Mouse (Mus musculus): ENCODE results near the gene Selenos. TPM values are rescaled to one million over a fixed set of nuclear protein-coding genes. Genes with fewer than 3 reads are reported as not detected.
"Not testable (repeated sequence)": the region's sequence is repeated elsewhere in the genome, so short reads cannot be mapped to it uniquely, and the experiment has no call there.

Gene Selenos
- polyA plus RNA-seq, 1 experiment from 2014 or later, result 96.6 TPM

- WGBS, result 53% methylated on average over 17 of the region's 17 CpGs
- no peak overlapping the region for H3K4me3 ChIP-seq (ENCODE audit: low read length)
- no peaks in the 10 kb centered on the region for H3K27me3 ChIP-seq (ENCODE audit: control insufficient read depth, insufficient read depth, low read length)
- no peaks in the 10 kb centered on the region for H3K9me3 ChIP-seq (ENCODE audit: control insufficient read depth, low read length)
- H3K36me3 ChIP-seq (ENCODE audit: control insufficient read depth, insufficient read depth, low read length), result no peaks in the 10 kb centered on the region
- no peak overlapping the region for H3K27ac ChIP-seq (ENCODE audit: low read depth, low read length)
- H3K4me2 ChIP-seq (replicated peaks; ENCODE audit: low read depth, low read length), result no peak overlapping the region
- peak overlapping the region; percentile 34; the same call in 1 of the 2 replicates for H3K9ac ChIP-seq (ENCODE audit: low read depth, low read length)
- no peak for ATAC-seq (ENCODE audit: low FRiP score, low TSS enrichment)
- H3K4me1 ChIP-seq (ENCODE audit: control insufficient read depth, insufficient read depth, low read length), result peaks cover 5% of the 10 kb centered on the region; the same call in 1 of the 2 replicates
Observed at GRCm38 (mm10) chr7:66046921-66047918, 32.2 kb upstream of the Selenos start.

DNA sequence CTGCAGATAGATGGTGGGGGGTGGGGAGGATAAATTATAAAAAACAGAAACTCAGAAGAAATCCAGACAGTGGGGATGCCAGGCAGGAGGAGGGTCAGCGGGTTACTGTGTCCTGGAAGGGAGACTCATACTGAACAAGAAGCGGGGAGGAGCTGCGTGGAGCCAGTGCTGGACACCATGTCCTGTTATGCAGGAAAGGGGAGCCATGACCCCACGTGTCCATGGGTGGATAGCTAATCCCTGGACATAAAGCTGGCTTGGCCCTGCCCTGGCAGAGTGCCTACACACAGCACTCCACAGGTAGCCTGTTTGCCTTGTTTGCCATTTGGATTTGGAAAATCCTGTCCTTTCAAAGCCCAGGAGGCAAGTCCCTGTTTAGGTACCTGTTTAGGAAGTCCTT is 31.5 kb upstream of the Selenos start:
- no peak for ATAC-seq (ENCODE audit: low FRiP score, low TSS enrichment)
- peaks cover 5% of the 10 kb centered on the region; the same call in 1 of the 2 replicates for H3K4me1 ChIP-seq (ENCODE audit: control insufficient read depth, insufficient read depth, low read length)
- no peak overlapping the region for H3K4me3 ChIP-seq (ENCODE audit: low read length)
- no peak overlapping the region for H3K4me2 ChIP-seq (replicated peaks; ENCODE audit: low read depth, low read length)
- no peaks in the 10 kb centered on the region for H3K9me3 ChIP-seq (ENCODE audit: control insufficient read depth, low read length)
- no peaks in the 10 kb centered on the region for H3K36me3 ChIP-seq (ENCODE audit: control insufficient read depth, insufficient read depth, low read length)
- no peak overlapping the region for H3K9ac ChIP-seq (ENCODE audit: low read depth, low read length)
- no peak overlapping the region for H3K27ac ChIP-seq (ENCODE audit: low read depth, low read length)
- 68% methylated on average over 4 of the region's 4 CpGs for WGBS
- no peaks in the 10 kb centered on the region for H3K27me3 ChIP-seq (ENCODE audit: control insufficient read depth, insufficient read depth, low read length)

GRCm38 (mm10) chr7:66048446-66049230 is 30.8 kb upstream of the Selenos start:
- no peak overlapping the region for H3K4me3 ChIP-seq (ENCODE audit: low read length)
- H3K27me3 ChIP-seq (ENCODE audit: control insufficient read depth, insufficient read depth, low read length), result no peaks in the 10 kb centered on the region
- peaks cover 5% of the 10 kb centered on the region; the same call in 1 of the 2 replicates for H3K4me1 ChIP-seq (ENCODE audit: control insufficient read depth, insufficient read depth, low read length)
- ATAC-seq (ENCODE audit: low FRiP score, low TSS enrichment), result no peak
- no peak overlapping the region for H3K4me2 ChIP-seq (replicated peaks; ENCODE audit: low read depth, low read length)
- no peaks in the 10 kb centered on the region for H3K36me3 ChIP-seq (ENCODE audit: control insufficient read depth, insufficient read depth, low read length)
- 87% methylated on average over 12 of the region's 12 CpGs for WGBS
- H3K9ac ChIP-seq (ENCODE audit: low read depth, low read length), result no peak overlapping the region
- no peak overlapping the region for H3K27ac ChIP-seq (ENCODE audit: low read depth, low read length)
- H3K9me3 ChIP-seq (ENCODE audit: control insufficient read depth, low read length), result no peaks in the 10 kb centered on the region

DNA sequence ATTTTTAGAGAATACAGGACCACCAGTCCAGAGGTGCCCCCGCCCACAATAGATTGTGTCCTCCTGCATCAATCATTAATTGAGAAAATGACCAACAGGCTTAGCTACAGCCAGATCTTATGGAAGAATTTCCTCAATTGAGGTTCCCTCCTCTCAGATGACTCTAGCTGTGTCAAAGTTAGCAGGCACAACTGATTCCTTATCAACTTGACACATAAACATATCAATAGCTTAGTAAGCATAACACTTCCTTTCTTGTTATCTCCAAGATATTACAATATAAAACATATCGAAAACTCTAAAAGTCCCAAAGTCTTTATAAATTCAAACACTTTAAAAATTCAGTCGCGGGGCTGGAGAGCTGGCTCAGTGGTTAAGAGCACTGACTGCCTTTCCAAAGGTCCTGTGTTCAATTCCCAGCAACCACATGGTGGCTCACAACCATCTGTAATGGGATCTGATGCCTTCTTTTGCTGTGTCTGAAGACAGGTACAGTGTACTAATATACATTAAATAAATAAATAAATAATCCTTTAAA is 25.4 kb upstream of the Selenos start:
- H3K27me3 ChIP-seq (ENCODE audit: control insufficient read depth, insufficient read depth, low read length), result no peaks in the 10 kb centered on the region
- no peak overlapping the region for H3K4me2 ChIP-seq (replicated peaks; ENCODE audit: low read depth, low read length)
- no peaks in the 10 kb centered on the region for H3K36me3 ChIP-seq (ENCODE audit: control insufficient read depth, insufficient read depth, low read length)
- H3K27ac ChIP-seq (ENCODE audit: low read depth, low read length), result no peak overlapping the region
- no peaks in the 10 kb centered on the region for H3K4me1 ChIP-seq (ENCODE audit: control insufficient read depth, insufficient read depth, low read length)
- no peak overlapping the region for H3K4me3 ChIP-seq (ENCODE audit: low read length)
- ATAC-seq (ENCODE audit: low FRiP score, low TSS enrichment), result no peak
- H3K9me3 ChIP-seq (ENCODE audit: control insufficient read depth, low read length), result no peaks in the 10 kb centered on the region
- 89% methylated on average over 4 of the region's 4 CpGs for WGBS
- H3K9ac ChIP-seq (ENCODE audit: low read depth, low read length), result no peak overlapping the region

DNA sequence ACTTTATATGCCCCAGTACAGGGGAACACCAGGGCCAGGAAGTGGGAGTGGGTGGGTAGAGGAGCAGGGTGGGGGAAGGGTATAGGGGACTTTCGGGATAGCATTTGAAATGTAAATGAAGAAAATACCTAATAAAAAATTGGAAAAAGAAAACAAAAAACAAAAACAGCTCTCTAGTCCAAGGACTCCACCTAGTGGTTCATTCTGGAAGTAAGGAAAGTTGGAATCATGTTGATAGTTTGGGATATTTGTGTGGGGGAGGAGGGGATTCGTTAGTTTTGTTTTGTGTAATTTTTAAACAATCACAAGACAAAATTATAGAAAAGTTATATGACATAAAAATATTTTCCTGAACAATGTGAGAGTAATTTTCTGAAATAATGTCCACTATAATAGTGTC is 24.1 kb upstream of the Selenos start:
- not testable (repeated sequence) for ATAC-seq (ENCODE audit: low FRiP score, low TSS enrichment); H3K27me3 ChIP-seq (ENCODE audit: control insufficient read depth, insufficient read depth, low read length); H3K4me1 ChIP-seq (ENCODE audit: control insufficient read depth, insufficient read depth, low read length); H3K36me3 ChIP-seq (ENCODE audit: control insufficient read depth, insufficient read depth, low read length); H3K4me3 ChIP-seq (ENCODE audit: low read length); H3K4me2 ChIP-seq (replicated peaks; ENCODE audit: low read depth, low read length); H3K27ac ChIP-seq (ENCODE audit: low read depth, low read length); H3K9me3 ChIP-seq (ENCODE audit: control insufficient read depth, low read length); H3K9ac ChIP-seq (ENCODE audit: low read depth, low read length)
- 14% methylated on average over 2 of the region's 2 CpGs for WGBS

- Histone ChIP-seq H3K4me2 (replicated peaks; ENCODE audit: low read depth, low read length) (peak within 1 kb of the TSS; percentile 69), H3K9me3 (ENCODE audit: control insufficient read depth, low read length) (no peaks in the 10 kb centered on the region), H3K27me3 (ENCODE audit: control insufficient read depth, insufficient read depth, low read length) (no peaks in the 10 kb centered on the region), H3K9ac (ENCODE audit: low read depth, low read length) (peak within 1 kb of the TSS; percentile 93; the same call in 1 of the 2 replicates), H3K4me1 (ENCODE audit: control insufficient read depth, insufficient read depth, low read length) (peaks cover 8% of the 10 kb centered on the region), H3K4me3 (ENCODE audit: low read length) (peak within 1 kb of the TSS; percentile 98), H3K36me3 (ENCODE audit: control insufficient read depth, insufficient read depth, low read length) (peaks cover 16% of the 10 kb centered on the region; the same call in 1 of the 2 replicates), H3K27ac (ENCODE audit: low read depth, low read length) (no peak within 1 kb of the TSS)
- 79% methylated on average over 1 of the region's 1 CpGs for WGBS
- ATAC-seq (ENCODE audit: low FRiP score, low TSS enrichment), result no peak
Observed at GRCm38 (mm10) chr7:66058703-66059102, 20.7 kb upstream of the Selenos start, which contains the start of gene Snrpa1. Gene Snrpa1 (plus strand): TSS chr7:66059003.

DNA sequence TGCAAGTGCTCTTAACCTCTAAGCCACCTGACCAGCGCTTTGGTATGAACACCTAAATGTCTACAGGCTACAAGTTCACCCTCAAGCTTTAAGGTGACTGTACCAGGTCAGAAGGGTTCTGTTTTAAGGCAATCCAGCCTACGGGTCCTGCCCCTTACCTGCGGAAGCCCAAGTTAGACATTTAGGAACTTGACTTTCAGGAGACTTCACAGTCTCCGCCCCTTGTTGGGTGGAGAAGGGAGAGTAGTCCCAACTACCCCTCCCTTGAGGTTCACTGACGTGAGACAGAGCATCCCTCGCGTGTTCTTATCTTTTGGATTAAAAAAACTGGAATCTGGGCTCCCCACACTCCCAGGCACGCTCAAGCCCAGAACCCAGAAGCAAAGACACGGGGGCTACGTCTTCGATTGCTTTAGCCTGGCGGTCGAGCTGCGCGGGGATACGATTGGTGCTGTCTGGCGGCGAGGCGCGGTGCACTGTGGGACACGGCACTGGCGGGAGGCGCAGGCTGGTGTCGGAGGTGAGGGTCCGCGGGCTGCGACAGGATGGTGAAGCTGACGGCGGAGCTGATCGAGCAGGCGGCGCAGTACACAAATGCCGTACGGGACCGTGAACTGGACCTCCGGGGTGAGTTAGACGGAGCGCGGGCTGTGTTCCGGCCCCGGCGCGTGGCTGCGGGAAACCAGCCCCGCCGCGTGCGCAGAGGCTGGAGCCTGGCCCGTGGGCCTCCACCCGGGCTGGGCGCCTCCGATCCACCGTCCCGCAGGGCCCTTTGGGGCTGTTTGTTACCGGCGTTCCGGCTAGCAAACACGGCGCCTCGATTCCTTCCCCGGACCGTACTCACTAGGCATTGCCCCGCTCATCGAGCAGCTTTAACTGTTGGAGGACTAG is 19.1 kb upstream of the Selenos start:
- Histone ChIP-seq H3K27ac (ENCODE audit: low read depth, low read length) (peak overlapping the region; percentile 62; the same call in 1 of the 2 replicates), H3K4me2 (replicated peaks; ENCODE audit: low read depth, low read length) (peak overlapping the region; percentile 69), H3K36me3 (ENCODE audit: control insufficient read depth, insufficient read depth, low read length) (peaks cover 26% of the 10 kb centered on the region), H3K9ac (ENCODE audit: low read depth, low read length) (peak overlapping the region; percentile 93), H3K4me1 (ENCODE audit: control insufficient read depth, insufficient read depth, low read length) (peaks cover 8% of the 10 kb centered on the region), H3K27me3 (ENCODE audit: control insufficient read depth, insufficient read depth, low read length) (no peaks in the 10 kb centered on the region), H3K4me3 (ENCODE audit: low read length) (peak overlapping the region; percentile 98), H3K9me3 (ENCODE audit: control insufficient read depth, low read length) (no peaks in the 10 kb centered on the region)
- WGBS, result under 1% methylated on average over 64 of the region's 64 CpGs
- ATAC-seq (ENCODE audit: low FRiP score, low TSS enrichment), result peak; percentile 97

DNA sequence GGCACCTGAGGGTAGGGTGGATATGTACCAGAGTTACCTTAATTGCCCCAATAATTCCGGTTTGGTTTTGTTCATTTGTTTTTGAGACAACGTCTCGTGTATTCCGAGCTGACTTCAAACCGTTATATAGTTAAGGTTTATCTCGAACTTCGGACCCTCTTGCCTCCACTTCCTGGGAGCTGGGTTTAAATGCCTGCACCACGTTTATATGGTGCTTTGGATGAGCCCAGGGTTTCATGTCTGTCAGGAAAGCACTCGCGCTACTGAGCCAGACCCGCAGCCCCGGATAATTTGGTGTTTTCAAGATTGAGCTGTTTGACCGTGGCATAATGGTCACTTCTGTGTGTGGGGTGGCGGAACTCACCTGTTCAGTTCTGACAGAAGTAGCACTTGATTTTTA is 18.4 kb upstream of the Selenos start:
- no peaks in the 10 kb centered on the region for H3K9me3 ChIP-seq (ENCODE audit: control insufficient read depth, low read length)
- H3K27ac ChIP-seq (ENCODE audit: low read depth, low read length), result no peak overlapping the region
- WGBS, result 1% methylated on average over 14 of the region's 14 CpGs

More for the DNA sequence above, 18.4 kb upstream of the Selenos start:
- Histone ChIP-seq H3K36me3 (ENCODE audit: control insufficient read depth, insufficient read depth, low read length) (peaks cover 32% of the 10 kb centered on the region), H3K4me1 (ENCODE audit: control insufficient read depth, insufficient read depth, low read length) (peaks cover 8% of the 10 kb centered on the region), H3K4me2 (replicated peaks; ENCODE audit: low read depth, low read length) (peak overlapping the region; percentile 69), H3K4me3 (ENCODE audit: low read length) (peak overlapping the region; percentile 98), H3K27me3 (ENCODE audit: control insufficient read depth, insufficient read depth, low read length) (no peaks in the 10 kb centered on the region), H3K9ac (ENCODE audit: low read depth, low read length) (peak overlapping the region; percentile 93)
- no peak for ATAC-seq (ENCODE audit: low FRiP score, low TSS enrichment)

All from kidney, embryonic 14.5 days (tissue).